Mouse (Mus musculus): ENCODE results near the gene Olfr1212. TPM values are rescaled to one million over a fixed set of nuclear protein-coding genes. Genes with fewer than 3 reads are reported as not detected.

Olfr1212 gene
- total RNA-seq (2023), result not detected

GRCm38 (mm10) chr2:88953669-88954068, at the start of gene Olfr1212:
Gene Olfr1212 (plus strand): TSS chr2:88953969.

GRCm38 (mm10) chr2:88915057-88915456, 38.7 kb upstream of the Olfr1212 start, which contains the start of gene Olfr1209:
Gene Olfr1209 (minus strand): TSS chr2:88915157.

GRCm38 (mm10) chr2:88938011-88938410, 15.8 kb upstream of the Olfr1212 start, which contains the start of gene Olfr1211:
Gene Olfr1211 (minus strand): TSS chr2:88938111.

GRCm38 (mm10) chr2:88980181-88980580, 26.4 kb downstream of the Olfr1212 start, which contains the start of gene Gm13762:
Gene Gm13762 (minus strand): TSS chr2:88980281.

GRCm38 (mm10) chr2:88992553-88992952, 38.8 kb downstream of the Olfr1212 start, which contains the start of gene Olfr1214:
Gene Olfr1214 (minus strand): TSS chr2:88992653.

GRCm38 (mm10) chr2:89006873-89007272, 53.1 kb downstream of the Olfr1212 start, which contains the start of gene Olfr1215:
Gene Olfr1215 (minus strand): TSS chr2:89006973.

Other genes starting within 250 kb of the Olfr1212 start
- gene Olfr1196, start 249.4 kb upstream of the Olfr1212 start, total RNA-seq (2023), result not detected
- not detected for gene Olfr1197, start 221.6 kb upstream of the Olfr1212 start, total RNA-seq (2023)
- gene Olfr1198, start 202.6 kb upstream of the Olfr1212 start, total RNA-seq (2023), result not detected
- gene Olfr1199, start 193.5 kb upstream of the Olfr1212 start, total RNA-seq (2023), result not detected
- not detected for gene Olfr1200, start 183.5 kb upstream of the Olfr1212 start, total RNA-seq (2023)
- not detected for gene Olfr1201, start 160.9 kb upstream of the Olfr1212 start, total RNA-seq (2023)
- gene Olfr1202, start 139.5 kb upstream of the Olfr1212 start, total RNA-seq (2023), result not detected
- not detected for gene Olfr1205, start 124.2 kb upstream of the Olfr1212 start, total RNA-seq (2023)
- gene Olfr1204, start 104.7 kb upstream of the Olfr1212 start, total RNA-seq (2023), result not detected
- gene Olfr1206, start 90.7 kb upstream of the Olfr1212 start, total RNA-seq (2023), result not detected
- gene Olfr1208, start 51.7 kb upstream of the Olfr1212 start, total RNA-seq (2023), result not detected
- not detected for gene Olfr1209, start 38.8 kb upstream of the Olfr1212 start, total RNA-seq (2023)
- gene Olfr1211, start 15.9 kb upstream of the Olfr1212 start, total RNA-seq (2023), result not detected
- gene Gm13762, start 26.3 kb downstream of the Olfr1212 start, total RNA-seq (2023), result not detected
- gene Olfr1214, start 38.7 kb downstream of the Olfr1212 start, total RNA-seq (2023), result not detected
- not detected for gene Olfr1215, start 53.0 kb downstream of the Olfr1212 start, total RNA-seq (2023)
- not detected for gene Olfr1216, start 64.4 kb downstream of the Olfr1212 start, total RNA-seq (2023)
- gene Olfr1217, start 78.1 kb downstream of the Olfr1212 start, total RNA-seq (2023), result not detected
- not detected for gene Olfr1218, start 107.2 kb downstream of the Olfr1212 start, total RNA-seq (2023)
- gene Olfr1219, start 129.5 kb downstream of the Olfr1212 start, total RNA-seq (2023), result not detected
- gene Olfr1220, start 152.9 kb downstream of the Olfr1212 start, total RNA-seq (2023), result not detected
- gene Olfr1221, start 163.3 kb downstream of the Olfr1212 start, total RNA-seq (2023), result not detected
- gene Olfr1222, start 179.1 kb downstream of the Olfr1212 start, total RNA-seq (2023), result not detected
- not detected for gene Olfr1223, start 197.6 kb downstream of the Olfr1212 start, total RNA-seq (2023)
- gene Olfr1224-ps1, start 210.1 kb downstream of the Olfr1212 start, total RNA-seq (2023), result not detected
- not detected for gene Olfr1225, start 220.7 kb downstream of the Olfr1212 start, total RNA-seq (2023)
- not detected for gene Olfr1226, start 246.1 kb downstream of the Olfr1212 start, total RNA-seq (2023)